8 mouse cellular contexts compared by ENCODE assay signal in the genomic region with DNA sequence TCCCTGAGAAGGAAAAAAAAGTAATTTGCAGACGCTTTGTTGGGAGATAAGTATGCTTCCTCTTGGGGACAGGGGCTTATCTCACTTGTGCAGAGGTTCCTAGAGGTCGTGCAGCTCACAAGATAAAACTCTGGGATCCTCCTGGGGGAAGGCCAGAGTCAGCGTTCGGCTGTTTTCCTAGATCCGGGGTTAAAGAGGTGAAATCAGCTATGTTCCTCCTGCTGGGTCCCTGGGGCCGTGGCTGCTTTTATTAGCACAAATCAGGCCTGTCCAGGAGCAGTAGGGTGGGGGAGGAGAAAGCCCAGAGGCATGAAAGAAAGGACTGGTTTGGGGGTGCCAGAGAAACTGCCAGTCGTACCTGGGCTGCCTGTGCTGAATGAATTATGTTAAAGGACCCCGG.
DNase-seq lines count a peak whose midpoint lies in the region; ATAC-seq lines count a peak whose summit lies in the region.

No protein-coding gene starts in this region.

- H3K27me3 ChIP-seq in hindbrain, embryonic 10.5 days (ENCODE audit: insufficient read depth, poor library complexity, severe bottlenecking) = no peaks in the 10 kb centered on the region
- H3K27me3 ChIP-seq in liver, embryonic 12.5 days (replicated peaks) = no peaks in the 10 kb centered on the region
- no peaks in the 10 kb centered on the region for H3K27me3 ChIP-seq in stomach, embryonic 15.5 days (replicated peaks)

- peak; percentile 95 for ATAC-seq in liver, embryonic 12.5 days
- ATAC-seq in stomach, embryonic 15.5 days (ENCODE audit: insufficient read depth, low FRiP score, low read depth) = peak; percentile 95

- no peaks in the 10 kb centered on the region for H3K36me3 ChIP-seq in hindbrain, embryonic 10.5 days
- no peaks in the 10 kb centered on the region for H3K36me3 ChIP-seq in liver, embryonic 12.5 days
- no peaks in the 10 kb centered on the region for H3K36me3 ChIP-seq in stomach, embryonic 15.5 days

- H3K4me1 ChIP-seq in hindbrain, embryonic 10.5 days (replicated peaks) = peaks cover 25% of the 10 kb centered on the region
- peaks cover 52% of the 10 kb centered on the region for H3K4me1 ChIP-seq in liver, embryonic 12.5 days
- peaks cover 12% of the 10 kb centered on the region; the same call in 1 of the 2 replicates for H3K4me1 ChIP-seq in stomach, embryonic 15.5 days

- peak overlapping the region; percentile 64 for H3K9ac ChIP-seq in liver, embryonic 12.5 days
- no peak overlapping the region for H3K9ac ChIP-seq in stomach, embryonic 15.5 days

- H3K4me3 ChIP-seq in hindbrain, embryonic 10.5 days = no peak overlapping the region
- peak overlapping the region; percentile 31 for H3K4me3 ChIP-seq in liver, embryonic 12.5 days
- H3K4me3 ChIP-seq in stomach, embryonic 15.5 days (replicated peaks) = no peak overlapping the region

- peak overlapping the region; percentile 78 for H3K4me2 ChIP-seq in liver, embryonic 12.5 days
- no peak overlapping the region for H3K4me2 ChIP-seq in stomach, embryonic 15.5 days

- H3K9me3 ChIP-seq in hindbrain, embryonic 10.5 days = no peaks in the 10 kb centered on the region
- H3K9me3 ChIP-seq in liver, embryonic 12.5 days (replicated peaks) = no peaks in the 10 kb centered on the region
- no peaks in the 10 kb centered on the region for H3K9me3 ChIP-seq in stomach, embryonic 15.5 days

- WGBS in hindbrain, embryonic 10.5 days = 8% methylated on average over 8 of the region's 8 CpGs
- 2% methylated on average over 8 of the region's 8 CpGs for WGBS in liver, embryonic 12.5 days (ENCODE audit: insufficient replicate concordance)
- WGBS in stomach, embryonic 15.5 days = 16% methylated on average over 8 of the region's 8 CpGs

- DNase-seq in spleen, adult 12 weeks (ENCODE audit: low spot score) = peak; percentile 8
- no peak for DNase-seq in spleen, adult 18-20 months
- peak; percentile 26 for DNase-seq in hindbrain, embryonic 10.5 days (ENCODE audit: low spot score)
- DNase-seq in right cerebral cortex, postnatal 10 days (ENCODE audit: low spot score in 2 of 2) = no peak
- no peak for DNase-seq in frontal cortex, postnatal 25 days (ENCODE audit: low spot score in 2 of 2)
- DNase-seq in MN1 (ENCODE audit: low spot score) = no peak

- H3K27ac ChIP-seq in hindbrain, embryonic 10.5 days = peak overlapping the region; percentile 66
- H3K27ac ChIP-seq in liver, embryonic 12.5 days = peak overlapping the region; percentile 99
- H3K27ac ChIP-seq in stomach, embryonic 15.5 days = no peak overlapping the region

Comparison
In these comparisons a context has a peak if more than half of its experiments do, and no peak if none do; other contexts are left out.
1. DNase-seq: peak in spleen, adult 12 weeks (single experiment) and hindbrain, embryonic 10.5 days (single experiment); none in spleen, adult 18-20 months (0 of 2), right cerebral cortex, postnatal 10 days (0 of 2), frontal cortex, postnatal 25 days (0 of 2) and MN1 (single experiment).